Mouse (Mus musculus): ENCODE measurements around the gene Rgs21. TPM values are rescaled to one million over a fixed set of nuclear protein-coding genes. Genes with fewer than 3 reads are reported as not detected.

Gene Rgs21
- polyA plus RNA-seq (2012; ENCODE audit: insufficient read depth, insufficient read length, missing spikeins) = not detected in 2 replicates

GRCm38 (mm10) chr1:144567567-144567966 is at the start of gene Rgs21:
Gene Rgs21, minus strand, starts transcription at chr1:144567667.
- Histone ChIP-seq H3K27ac (ENCODE audit: insufficient read depth, low read depth, low read length) (no peak within 1 kb of the TSS), H3K4me3 (ENCODE audit: insufficient read depth, low read length) (no peak within 1 kb of the TSS), H3K4me1 (ENCODE audit: control insufficient read depth, insufficient read depth, low read length) (no peaks in the 10 kb centered on the region)
- TF ChIP-seq CTCF (IDR thresholded peaks at IDR 0.05; ENCODE audit: low read depth, low read length) = no peak
- TF ChIP-seq POLR2A (IDR thresholded peaks at IDR 0.05; ENCODE audit: borderline replicate concordance, low read depth, low read length) = no peak

- no peaks in the 10 kb centered on the region for H3K4me1 ChIP-seq (ENCODE audit: control insufficient read depth, insufficient read depth, low read length)
- no peak overlapping the region for H3K4me3 ChIP-seq (ENCODE audit: insufficient read depth, low read length)
- TF ChIP-seq CTCF (IDR thresholded peaks at IDR 0.05; ENCODE audit: low read depth, low read length) (no peak), POLR2A (IDR thresholded peaks at IDR 0.05; ENCODE audit: borderline replicate concordance, low read depth, low read length) (no peak)
- no peak overlapping the region for H3K27ac ChIP-seq (ENCODE audit: insufficient read depth, low read depth, low read length)
Observed at GRCm38 (mm10) chr1:144604071-144604470, 36.6 kb upstream of the Rgs21 start.

- Histone ChIP-seq H3K27ac (ENCODE audit: insufficient read depth, low read depth, low read length) (no peak overlapping the region), H3K4me3 (ENCODE audit: insufficient read depth, low read length) (no peak overlapping the region), H3K4me1 (ENCODE audit: control insufficient read depth, insufficient read depth, low read length) (no peaks in the 10 kb centered on the region)
- no peak for TF ChIP-seq POLR2A (IDR thresholded peaks at IDR 0.05; ENCODE audit: borderline replicate concordance, low read depth, low read length)
- TF ChIP-seq CTCF (IDR thresholded peaks at IDR 0.05; ENCODE audit: low read depth, low read length) = no peak
Observed at GRCm38 (mm10) chr1:144602987-144603386, 35.5 kb upstream of the Rgs21 start.

GRCm38 (mm10) chr1:144579321-144579720 is 11.9 kb upstream of the Rgs21 start:
- Histone ChIP-seq H3K4me1 (ENCODE audit: control insufficient read depth, insufficient read depth, low read length) (no peaks in the 10 kb centered on the region), H3K4me3 (ENCODE audit: insufficient read depth, low read length) (no peak overlapping the region), H3K27ac (ENCODE audit: insufficient read depth, low read depth, low read length) (no peak overlapping the region)
- TF ChIP-seq POLR2A (IDR thresholded peaks at IDR 0.05; ENCODE audit: borderline replicate concordance, low read depth, low read length) (no peak), CTCF (IDR thresholded peaks at IDR 0.05; ENCODE audit: low read depth, low read length) (no peak)

GRCm38 (mm10) chr1:144572972-144573371 is 5.5 kb upstream of the Rgs21 start:
- no peak overlapping the region for H3K27ac ChIP-seq (ENCODE audit: insufficient read depth, low read depth, low read length)
- no peak overlapping the region for H3K4me3 ChIP-seq (ENCODE audit: insufficient read depth, low read length)
- no peak for TF ChIP-seq POLR2A (IDR thresholded peaks at IDR 0.05; ENCODE audit: borderline replicate concordance, low read depth, low read length)
- TF ChIP-seq CTCF (IDR thresholded peaks at IDR 0.05; ENCODE audit: low read depth, low read length) = no peak
- H3K4me1 ChIP-seq (ENCODE audit: control insufficient read depth, insufficient read depth, low read length) = no peaks in the 10 kb centered on the region

GRCm38 (mm10) chr1:144569905-144570304 is 2.4 kb upstream of the Rgs21 start:
- H3K4me3 ChIP-seq (ENCODE audit: insufficient read depth, low read length) = no peak overlapping the region
- no peak overlapping the region for H3K27ac ChIP-seq (ENCODE audit: insufficient read depth, low read depth, low read length)
- TF ChIP-seq POLR2A (IDR thresholded peaks at IDR 0.05; ENCODE audit: borderline replicate concordance, low read depth, low read length) (no peak), CTCF (IDR thresholded peaks at IDR 0.05; ENCODE audit: low read depth, low read length) (no peak)
- H3K4me1 ChIP-seq (ENCODE audit: control insufficient read depth, insufficient read depth, low read length) = no peaks in the 10 kb centered on the region

GRCm38 (mm10) chr1:144545142-144545541 is 22.3 kb downstream of the Rgs21 start:
- H3K4me3 ChIP-seq (ENCODE audit: insufficient read depth, low read length) = no peak overlapping the region
- TF ChIP-seq CTCF (IDR thresholded peaks at IDR 0.05; ENCODE audit: low read depth, low read length) (no peak), POLR2A (IDR thresholded peaks at IDR 0.05; ENCODE audit: borderline replicate concordance, low read depth, low read length) (no peak)
- H3K27ac ChIP-seq (ENCODE audit: insufficient read depth, low read depth, low read length) = no peak overlapping the region
- no peaks in the 10 kb centered on the region for H3K4me1 ChIP-seq (ENCODE audit: control insufficient read depth, insufficient read depth, low read length)

GRCm38 (mm10) chr1:144544497-144544961 is 22.9 kb downstream of the Rgs21 start:
- H3K27ac ChIP-seq (ENCODE audit: insufficient read depth, low read depth, low read length) = no peak overlapping the region
- H3K4me3 ChIP-seq (ENCODE audit: insufficient read depth, low read length) = no peak overlapping the region
- no peak for TF ChIP-seq POLR2A (IDR thresholded peaks at IDR 0.05; ENCODE audit: borderline replicate concordance, low read depth, low read length)
- TF ChIP-seq CTCF (IDR thresholded peaks at IDR 0.05; ENCODE audit: low read depth, low read length) = no peak
- no peaks in the 10 kb centered on the region for H3K4me1 ChIP-seq (ENCODE audit: control insufficient read depth, insufficient read depth, low read length)

- Histone ChIP-seq H3K27ac (ENCODE audit: insufficient read depth, low read depth, low read length) (no peak overlapping the region), H3K4me3 (ENCODE audit: insufficient read depth, low read length) (no peak overlapping the region), H3K4me1 (ENCODE audit: control insufficient read depth, insufficient read depth, low read length) (no peaks in the 10 kb centered on the region)
- TF ChIP-seq CTCF (IDR thresholded peaks at IDR 0.05; ENCODE audit: low read depth, low read length) (no peak), POLR2A (IDR thresholded peaks at IDR 0.05; ENCODE audit: borderline replicate concordance, low read depth, low read length) (no peak)
Observed at GRCm38 (mm10) chr1:144531746-144532145, 35.7 kb downstream of the Rgs21 start.

GRCm38 (mm10) chr1:144517878-144518426 is 49.5 kb downstream of the Rgs21 start:
- Histone ChIP-seq H3K4me3 (ENCODE audit: insufficient read depth, low read length) (no peak overlapping the region), H3K27ac (ENCODE audit: insufficient read depth, low read depth, low read length) (no peak overlapping the region), H3K4me1 (ENCODE audit: control insufficient read depth, insufficient read depth, low read length) (no peaks in the 10 kb centered on the region)
- TF ChIP-seq POLR2A (IDR thresholded peaks at IDR 0.05; ENCODE audit: borderline replicate concordance, low read depth, low read length) = no peak
- no peak for TF ChIP-seq CTCF (IDR thresholded peaks at IDR 0.05; ENCODE audit: low read depth, low read length)
